Mouse (Mus musculus) midbrain, postnatal 0 days (tissue): ENCODE measurements around the gene Angptl4. TPM values are rescaled to one million over a fixed set of nuclear protein-coding genes. Genes with fewer than 3 reads are reported as not detected.
A peak's percentile ranks its signal among the peaks of the same experiment; 100 is the strongest.

Experiments used
- ATAC-seq: fragments of 200-750 bp; cut with Nextera tagmentation; 2 replicates; pipeline ENCODE4 v1.8.0; 2017; ENCODE audit warnings: moderate number of reproducible peaks, mild to moderate bottlenecking, moderate TSS enrichment, moderate library complexity; ENCODE audit not compliant: low FRiP score
- DNase-seq: peaks from one replicate; pipeline ENCODE4 v3.0.0-alpha.2; 2015; ENCODE audit warnings: low spot score
- H3K27ac ChIP-seq: fragments of 300-500 bp; sonication (generic); 2 replicates; pipeline ENCODE4 v1.5.1; 2014; ENCODE audit warnings: low read depth, mild to moderate bottlenecking, low read length, mixed read lengths
- H3K27me3 ChIP-seq: fragments of 300-500 bp; sonication (generic); 2 replicates; pipeline ENCODE4 v1.6.1; 2014; ENCODE audit warnings: low read length, control low read depth, mixed read lengths; ENCODE audit not compliant: insufficient read depth
- H3K36me3 ChIP-seq: fragments of 300-500 bp; sonication (generic); 2 replicates; pipeline ENCODE4 v1.6.1; 2014; ENCODE audit warnings: low read length, control low read depth, mixed read lengths; ENCODE audit not compliant: insufficient read depth
- H3K4me1 ChIP-seq: fragments of 300-500 bp; sonication (generic); 2 replicates; pipeline ENCODE4 v1.6.1; 2014; ENCODE audit warnings: mild to moderate bottlenecking, control low read depth, antibody characterized with exemption, low read length, mixed read lengths; ENCODE audit not compliant: insufficient read depth
- H3K4me2 ChIP-seq: fragments of 300-500 bp; sonication (generic); 2 replicates; pipeline ENCODE4 v1.6.1; 2014; ENCODE audit warnings: low read depth, mild to moderate bottlenecking, low read length, mixed read lengths; ENCODE audit not compliant: poor library complexity, severe bottlenecking
- H3K4me3 ChIP-seq: fragments of 300-500 bp; sonication (generic); 2 replicates; pipeline ENCODE4 v1.5.1; 2014; ENCODE audit warnings: low read depth, mild to moderate bottlenecking, low read length, moderate library complexity
- H3K9ac ChIP-seq: fragments of 300-500 bp; sonication (generic); replicated peaks from 2 replicates; pipeline ENCODE4 v1.6.1; 2014; ENCODE audit warnings: mild to moderate bottlenecking, low read length, moderate library complexity, mixed read lengths; ENCODE audit not compliant: poor library complexity, severe bottlenecking
- H3K9me3 ChIP-seq: fragments of 300-500 bp; sonication (generic); 2 replicates; pipeline ENCODE4 v1.6.1; 2016; ENCODE audit warnings: low read length, control low read depth
- CTCF ChIP-seq: IDR thresholded peaks from 2 replicates; pipeline ENCODE4 v1.5.1; 2016; ENCODE audit warnings: antibody characterized with exemption, mild to moderate bottlenecking
- WGBS: fragments of 180-500 bp; shearing (Covaris S2); extraction: QIAGEN DNeasy Blood & Tissue Kit; methylation state at CpG from one replicate; pipeline ENCODE4 v1.1.7; 2014; 5-methylcytosine and 5-hydroxymethylcytosine counted together
- polyA plus RNA-seq: library from polyadenylated mRNA; unstranded; fragments of >200 nt; fragmentation: Nextera tagmentation; extraction: Ambion mirVana; gene quantifications from 2 replicates; pipeline ENCODE4 v1.2.1, GENCODE M21; 2015
- total RNA-seq: library from RNA; depleted of rRNA; stranded (reverse); fragments of >200 nt; gene quantifications from 2 replicates; pipeline ENCODE4 v1.2.3, GENCODE M21; 2014

The Angptl4 gene
- total and polyA plus RNA-seq, 2 experiments from 2014 or later, result 22.5 to 27.5 TPM

GRCm38 (mm10) chr17:33808192-33808591, 26.6 kb upstream of the Angptl4 start:
- Histone ChIP-seq H3K36me3 (no peaks in the 10 kb centered on the region), H3K4me1 (no peaks in the 10 kb centered on the region), H3K9me3 (no peaks in the 10 kb centered on the region), H3K4me3 (no peak overlapping the region), H3K27me3 (no peaks in the 10 kb centered on the region), H3K27ac (no peak overlapping the region), H3K9ac (no peak overlapping the region), H3K4me2 (no peak overlapping the region)
- WGBS, result 43% methylated on average over 10 of the region's 10 CpGs
- no peak for TF ChIP-seq CTCF
- ATAC-seq (no peak), DNase-seq (no peak)

- Histone ChIP-seq H3K27me3 (no peaks in the 10 kb centered on the region), H3K9ac (no peak overlapping the region), H3K9me3 (no peaks in the 10 kb centered on the region), H3K36me3 (no peaks in the 10 kb centered on the region), H3K4me3 (no peak overlapping the region), H3K4me1 (no peaks in the 10 kb centered on the region), H3K4me2 (no peak overlapping the region), H3K27ac (no peak overlapping the region)
- no peak for ATAC-seq
- DNase-seq, result no peak
- 73% methylated on average over 8 of the region's 9 CpGs for WGBS
- TF ChIP-seq CTCF, result no peak
These were observed 25.7 kb upstream of the Angptl4 start for GRCm38 (mm10) chr17:33807181-33807888.

DNA sequence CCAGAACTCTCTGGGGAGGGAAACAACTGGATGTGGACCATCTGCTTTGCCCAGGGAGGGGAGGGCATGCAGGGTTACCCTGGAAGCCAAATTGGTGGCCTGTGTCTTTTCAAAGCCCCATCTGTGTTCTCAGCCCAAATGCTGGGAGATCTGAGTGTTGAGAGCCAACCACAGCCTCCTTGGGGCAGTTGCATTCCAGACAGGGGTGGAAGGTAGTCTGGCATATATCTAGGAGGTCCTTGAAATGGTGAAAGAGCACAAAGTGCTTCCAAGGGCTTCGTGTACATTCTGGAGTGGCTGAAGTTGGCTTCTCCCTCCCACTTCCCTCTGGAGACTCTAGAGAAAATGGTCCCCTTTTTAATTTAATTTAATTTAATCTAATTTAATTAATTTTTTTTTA, 23.1 kb upstream of the Angptl4 start:
- Histone ChIP-seq H3K4me3 (no peak overlapping the region), H3K36me3 (no peaks in the 10 kb centered on the region), H3K9ac (no peak overlapping the region), H3K4me1 (no peaks in the 10 kb centered on the region), H3K27ac (no peak overlapping the region), H3K27me3 (no peaks in the 10 kb centered on the region), H3K9me3 (no peaks in the 10 kb centered on the region), H3K4me2 (no peak overlapping the region)
- TF ChIP-seq CTCF, result no peak
- no peak for DNase-seq
- no peak for ATAC-seq
- 57% methylated on average over 1 of the region's 1 CpGs for WGBS

DNA sequence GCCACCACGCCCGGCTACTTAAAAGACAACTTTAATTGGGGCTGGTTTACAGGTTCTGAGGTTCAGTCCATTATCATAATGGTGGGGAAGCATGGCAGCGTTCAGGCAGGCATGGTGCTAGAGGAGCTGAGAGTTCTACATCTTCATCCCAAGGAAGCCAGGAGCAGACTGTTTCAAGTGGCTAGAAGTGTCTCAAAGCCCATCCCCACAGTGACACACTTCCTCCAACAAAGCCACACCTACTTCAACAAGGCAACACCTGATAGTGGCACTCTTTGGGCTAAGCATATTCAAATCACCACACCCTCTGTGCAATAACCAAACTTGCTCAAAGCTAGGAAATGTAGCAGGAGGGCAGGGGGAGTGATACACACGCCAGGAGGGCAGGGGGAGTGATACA, 22.6 kb upstream of the Angptl4 start:
- no peak for ATAC-seq
- WGBS, result 56% methylated on average over 4 of the region's 4 CpGs
- no peaks in the 10 kb centered on the region for H3K9me3 ChIP-seq
- DNase-seq, result no peak
- H3K36me3 ChIP-seq, result no peaks in the 10 kb centered on the region
- H3K4me2 ChIP-seq, result no peak overlapping the region
- H3K9ac ChIP-seq, result no peak overlapping the region
- H3K4me1 ChIP-seq, result no peaks in the 10 kb centered on the region
- H3K27ac ChIP-seq, result no peak overlapping the region
- no peak overlapping the region for H3K4me3 ChIP-seq
- H3K27me3 ChIP-seq, result no peaks in the 10 kb centered on the region
- TF ChIP-seq CTCF, result no peak

GRCm38 (mm10) chr17:33802221-33802620, 20.6 kb upstream of the Angptl4 start:
- Histone ChIP-seq H3K27me3 (no peaks in the 10 kb centered on the region), H3K27ac (no peak overlapping the region), H3K4me3 (no peak overlapping the region), H3K36me3 (no peaks in the 10 kb centered on the region), H3K4me1 (no peaks in the 10 kb centered on the region), H3K9ac (no peak overlapping the region), H3K9me3 (no peaks in the 10 kb centered on the region), H3K4me2 (no peak overlapping the region)
- ATAC-seq (no peak), DNase-seq (peak; percentile 24)
- TF ChIP-seq CTCF, result peak; percentile 74
- 10% methylated on average over 2 of the region's 2 CpGs for WGBS

GRCm38 (mm10) chr17:33799277-33799676, 17.6 kb upstream of the Angptl4 start:
- no peak for ATAC-seq
- Histone ChIP-seq H3K9me3 (no peaks in the 10 kb centered on the region), H3K27me3 (no peaks in the 10 kb centered on the region), H3K36me3 (no peaks in the 10 kb centered on the region), H3K4me1 (no peaks in the 10 kb centered on the region), H3K27ac (no peak overlapping the region), H3K4me3 (no peak overlapping the region), H3K9ac (no peak overlapping the region), H3K4me2 (no peak overlapping the region)
- TF ChIP-seq CTCF, result no peak
- 59% methylated on average over 1 of the region's 1 CpGs for WGBS
- DNase-seq, result no peak
